Mouse (Mus musculus): ENCODE data around the gene 1810010H24Rik. TPM values are rescaled to one million over a fixed set of nuclear protein-coding genes. Genes with fewer than 3 reads are reported as not detected.
"Not testable (repeated sequence)": the region's sequence is repeated elsewhere in the genome, so short reads cannot be mapped to it uniquely, and the experiment has no call there.

1810010H24Rik gene
- total RNA-seq, 1 experiment: 5.7 TPM

DNA sequence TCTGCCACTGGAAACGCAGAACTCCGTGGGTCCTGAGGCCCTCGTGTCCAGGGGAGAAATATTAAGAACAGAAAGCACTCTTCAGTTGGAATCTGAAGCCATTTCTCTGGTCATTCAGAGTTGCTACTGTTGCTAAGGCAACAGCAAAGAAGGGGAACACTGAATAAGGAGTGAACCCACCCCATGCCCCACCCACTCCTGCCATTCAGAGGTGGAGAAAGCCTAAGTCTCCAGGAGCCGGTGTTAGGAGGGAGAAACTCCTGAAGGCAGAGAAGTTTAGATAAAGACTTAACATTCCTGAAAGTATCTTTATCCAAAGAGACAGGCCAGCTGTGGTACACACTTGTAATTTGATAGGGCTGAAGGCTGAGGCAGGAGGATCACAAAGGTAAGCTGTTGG lies 6.2 kb upstream of the 1810010H24Rik start:
- no peaks in the 10 kb centered on the region for H3K36me3 ChIP-seq (ENCODE audit: control insufficient read depth, insufficient read depth, low read length, poor library complexity, severe bottlenecking)
- H3K9ac ChIP-seq (ENCODE audit: insufficient read depth, low read depth, low read length, poor library complexity, severe bottlenecking): no peak overlapping the region
- DNase-seq (ENCODE audit: low read depth, low spot score): no peak
- H3K27ac ChIP-seq (ENCODE audit: insufficient read depth, low read depth, low read length, poor library complexity, severe bottlenecking): peak overlapping the region; percentile 72; the same call in 1 of the 2 replicates
- H3K4me3 ChIP-seq (ENCODE audit: insufficient read depth in 1 of 2, low read depth in 1 of 2, low read length in 2 of 2, poor library complexity in 1 of 2, severe bottlenecking in 1 of 2): no peak overlapping the region
- H3K9me3 ChIP-seq (ENCODE audit: control insufficient read depth, insufficient read depth, low read depth, low read length): no peaks in the 10 kb centered on the region
- TF ChIP-seq HCFC1 (IDR thresholded peaks at IDR 0.05; ENCODE audit: borderline replicate concordance, insufficient read depth, low read length) (no peak), ZC3H11A (IDR thresholded peaks at IDR 0.05; ENCODE audit: borderline replicate concordance, low read depth, low read length) (no peak), ZNF384 (IDR thresholded peaks at IDR 0.05; ENCODE audit: low read depth, low read length) (no peak), MAFK (IDR thresholded peaks at IDR 0.05; ENCODE audit: insufficient read depth, low read depth, low read length) (no peak), CHD2 (IDR thresholded peaks at IDR 0.05; ENCODE audit: low read depth, low read length) (no peak)
- in situ Hi-C loops (cut with MboI; ENCODE audit: low sequenced_read_pairs in 2 of 2, unreplicated experiment in 2 of 2): no loop called here
- H3K4me1 ChIP-seq (ENCODE audit: control insufficient read depth in 2 of 2, insufficient read depth in 2 of 2, low read length in 2 of 2, poor library complexity in 1 of 2): peaks cover 3 to 11% of the 10 kb centered on the region in 2 experiments; a peak in 2 of 4 replicates

DNA sequence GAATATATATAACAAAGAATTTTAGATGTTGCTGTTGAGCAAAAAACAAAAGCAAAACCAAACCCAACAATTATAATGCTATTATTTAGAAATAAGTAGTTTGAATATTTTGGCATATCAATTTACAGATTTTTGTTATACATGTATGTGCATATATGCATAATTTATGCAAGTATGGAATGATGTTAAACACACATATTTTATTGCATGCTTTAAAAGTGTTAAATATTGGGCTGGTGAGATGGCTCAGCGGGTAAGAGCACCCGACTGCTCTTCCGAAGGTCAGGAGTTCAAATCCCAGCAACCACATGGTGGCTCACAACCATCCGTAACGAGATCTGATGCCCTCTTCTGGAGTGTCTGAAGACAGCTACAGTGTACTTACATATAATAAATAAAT lies 5.8 kb upstream of the 1810010H24Rik start:
- in situ Hi-C loops (cut with MboI; ENCODE audit: low sequenced_read_pairs in 2 of 2, unreplicated experiment in 2 of 2); H3K9ac ChIP-seq (ENCODE audit: insufficient read depth, low read depth, low read length, poor library complexity, severe bottlenecking); H3K27ac ChIP-seq (ENCODE audit: insufficient read depth, low read depth, low read length, poor library complexity, severe bottlenecking); DNase-seq (ENCODE audit: low read depth, low spot score); H3K4me1 ChIP-seq (ENCODE audit: control insufficient read depth in 2 of 2, insufficient read depth in 2 of 2, low read length in 2 of 2, poor library complexity in 1 of 2); H3K36me3 ChIP-seq (ENCODE audit: control insufficient read depth, insufficient read depth, low read length, poor library complexity, severe bottlenecking); H3K9me3 ChIP-seq (ENCODE audit: control insufficient read depth, insufficient read depth, low read depth, low read length); H3K4me3 ChIP-seq (ENCODE audit: insufficient read depth in 1 of 2, low read depth in 1 of 2, low read length in 2 of 2, poor library complexity in 1 of 2, severe bottlenecking in 1 of 2): not testable (repeated sequence)

DNA sequence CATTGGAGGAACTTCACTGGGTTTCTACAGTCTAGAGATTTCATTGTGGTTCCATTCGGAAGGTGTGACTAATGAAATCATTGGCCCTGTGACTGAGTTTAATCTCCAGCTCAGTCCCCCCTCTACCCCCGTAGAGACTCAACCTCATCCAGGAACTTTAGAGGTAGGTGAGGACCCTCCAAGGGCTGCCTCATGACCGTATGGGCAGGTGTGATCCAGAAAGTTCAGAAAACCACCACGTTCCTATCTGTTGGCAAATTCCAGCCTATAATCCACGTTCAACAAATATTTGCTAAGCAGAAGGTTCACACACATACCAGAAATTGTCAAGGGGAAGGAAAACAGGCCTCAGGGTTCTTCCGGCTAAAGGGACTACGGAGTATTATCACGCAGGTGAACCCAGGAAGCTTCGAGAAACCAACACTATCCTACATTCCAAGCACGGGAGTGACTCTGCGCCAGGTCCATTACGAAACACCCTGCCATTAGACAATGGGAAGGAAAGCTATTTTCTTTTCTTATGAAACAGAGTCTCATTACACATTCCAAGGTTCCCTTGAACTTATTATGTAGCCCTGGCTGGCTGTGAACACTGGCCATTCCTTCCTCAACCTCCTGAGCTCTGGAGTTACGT lies 3.3 kb upstream of the 1810010H24Rik start:
- H3K27ac ChIP-seq (ENCODE audit: insufficient read depth, low read depth, low read length, poor library complexity, severe bottlenecking): no peak overlapping the region
- no peak for DNase-seq (ENCODE audit: low read depth, low spot score)
- TF ChIP-seq ZNF384 (IDR thresholded peaks at IDR 0.05; ENCODE audit: low read depth, low read length): no peak
- TF ChIP-seq ZC3H11A (IDR thresholded peaks at IDR 0.05; ENCODE audit: borderline replicate concordance, low read depth, low read length): no peak
- TF ChIP-seq MAFK (IDR thresholded peaks at IDR 0.05; ENCODE audit: insufficient read depth, low read depth, low read length): no peak
- TF ChIP-seq CHD2 (IDR thresholded peaks at IDR 0.05; ENCODE audit: low read depth, low read length): no peak
- TF ChIP-seq HCFC1 (IDR thresholded peaks at IDR 0.05; ENCODE audit: borderline replicate concordance, insufficient read depth, low read length): no peak
- in situ Hi-C loops (cut with MboI; ENCODE audit: low sequenced_read_pairs in 2 of 2, unreplicated experiment in 2 of 2): no loop called here
- no peak overlapping the region for H3K9ac ChIP-seq (ENCODE audit: insufficient read depth, low read depth, low read length, poor library complexity, severe bottlenecking)
- H3K9me3 ChIP-seq (ENCODE audit: control insufficient read depth, insufficient read depth, low read depth, low read length): no peaks in the 10 kb centered on the region
- H3K4me1 ChIP-seq (ENCODE audit: control insufficient read depth in 2 of 2, insufficient read depth in 2 of 2, low read length in 2 of 2, poor library complexity in 1 of 2): peaks cover 10 to 19% of the 10 kb centered on the region in 2 experiments
- no peaks in the 10 kb centered on the region for H3K36me3 ChIP-seq (ENCODE audit: control insufficient read depth, insufficient read depth, low read length, poor library complexity, severe bottlenecking)
- H3K4me3 ChIP-seq (ENCODE audit: insufficient read depth in 1 of 2, low read depth in 1 of 2, low read length in 2 of 2, poor library complexity in 1 of 2, severe bottlenecking in 1 of 2): no peak overlapping the region

DNA sequence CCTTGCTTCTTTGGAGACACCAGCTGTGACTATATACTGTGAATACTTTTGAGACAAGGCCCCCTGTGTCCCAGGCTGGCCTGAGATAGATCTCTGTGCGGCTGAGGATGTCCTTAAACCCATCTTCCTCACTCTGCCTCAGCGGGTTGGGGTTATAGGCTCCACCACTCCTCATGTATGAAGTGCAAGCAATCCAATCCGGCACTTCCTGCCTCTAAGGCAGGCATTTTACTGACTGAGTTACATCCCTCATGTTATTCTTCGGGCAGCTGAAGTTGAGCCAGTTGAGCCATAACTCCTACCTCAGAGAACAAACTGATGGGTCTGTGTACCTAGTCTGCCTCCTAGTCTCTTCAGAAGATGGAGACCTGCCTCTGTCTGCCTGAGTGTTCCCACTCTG lies 1.1 kb upstream of the 1810010H24Rik start:
- no peak overlapping the region for H3K9ac ChIP-seq (ENCODE audit: insufficient read depth, low read depth, low read length, poor library complexity, severe bottlenecking)
- H3K27ac ChIP-seq (ENCODE audit: insufficient read depth, low read depth, low read length, poor library complexity, severe bottlenecking): no peak overlapping the region
- no peaks in the 10 kb centered on the region for H3K36me3 ChIP-seq (ENCODE audit: control insufficient read depth, insufficient read depth, low read length, poor library complexity, severe bottlenecking)
- no peak overlapping the region; a peak in 1 of 4 replicates for H3K4me3 ChIP-seq (ENCODE audit: insufficient read depth in 1 of 2, low read depth in 1 of 2, low read length in 2 of 2, poor library complexity in 1 of 2, severe bottlenecking in 1 of 2)
- TF ChIP-seq ZC3H11A (IDR thresholded peaks at IDR 0.05; ENCODE audit: borderline replicate concordance, low read depth, low read length): no peak
- TF ChIP-seq HCFC1 (IDR thresholded peaks at IDR 0.05; ENCODE audit: borderline replicate concordance, insufficient read depth, low read length): no peak
- no peak for TF ChIP-seq CHD2 (IDR thresholded peaks at IDR 0.05; ENCODE audit: low read depth, low read length)
- TF ChIP-seq MAFK (IDR thresholded peaks at IDR 0.05; ENCODE audit: insufficient read depth, low read depth, low read length): no peak
- TF ChIP-seq ZNF384 (IDR thresholded peaks at IDR 0.05; ENCODE audit: low read depth, low read length): no peak
- no peaks in the 10 kb centered on the region for H3K9me3 ChIP-seq (ENCODE audit: control insufficient read depth, insufficient read depth, low read depth, low read length)
- no peak for DNase-seq (ENCODE audit: low read depth, low spot score)
- H3K4me1 ChIP-seq (ENCODE audit: control insufficient read depth in 2 of 2, insufficient read depth in 2 of 2, low read length in 2 of 2, poor library complexity in 1 of 2): peaks cover 14 to 27% of the 10 kb centered on the region in 2 experiments
- in situ Hi-C loops (cut with MboI; ENCODE audit: low sequenced_read_pairs in 2 of 2, unreplicated experiment in 2 of 2): no loop called here

Measured in ES-E14 (cell line).